Mouse (Mus musculus) liver, embryonic 16.5 days (tissue): ENCODE results near the gene Tuba1a. TPM values are rescaled to one million over a fixed set of nuclear protein-coding genes. Genes with fewer than 3 reads are reported as not detected.

ENCODE experiments used
- ATAC-seq: fragments of 200-750 bp; cut with Nextera tagmentation; 2 replicates; pipeline ENCODE4 v1.8.0; 2017; ENCODE audit warnings: low read depth, mild to moderate bottlenecking, moderate number of reproducible peaks, moderate library complexity
- H3K27ac ChIP-seq: fragments of 300-500 bp; sonication (generic); 2 replicates; pipeline ENCODE4 v1.5.1; 2014; ENCODE audit warnings: mild to moderate bottlenecking, low read length
- H3K27me3 ChIP-seq: fragments of 300-500 bp; sonication (generic); 2 replicates; pipeline ENCODE4 v1.6.1; 2014; ENCODE audit warnings: low read depth, low read length, mixed read lengths; ENCODE audit not compliant: control insufficient read depth, insufficient read depth
- H3K36me3 ChIP-seq: fragments of 300-500 bp; sonication (generic); 2 replicates; pipeline ENCODE4 v1.6.1; 2014; ENCODE audit warnings: mild to moderate bottlenecking; ENCODE audit not compliant: control insufficient read depth, insufficient read depth
- H3K4me1 ChIP-seq: fragments of 300-500 bp; sonication (generic); 2 replicates; pipeline ENCODE4 v1.6.1; 2014; ENCODE audit warnings: low read depth, low read length, mixed read lengths; ENCODE audit not compliant: control insufficient read depth
- H3K4me2 ChIP-seq: fragments of 300-500 bp; sonication (generic); 2 replicates; pipeline ENCODE4 v1.6.1; 2014; ENCODE audit warnings: low read depth, low read length, mixed read lengths
- H3K4me3 ChIP-seq: fragments of 300-500 bp; sonication (generic); 2 replicates; pipeline ENCODE4 v1.5.1; 2014; ENCODE audit warnings: low read depth, mild to moderate bottlenecking, low read length
- H3K9ac ChIP-seq: fragments of 300-500 bp; sonication (generic); 2 replicates; pipeline ENCODE4 v1.6.1; 2014; ENCODE audit warnings: low read depth, low read length
- H3K9me3 ChIP-seq: fragments of 300-500 bp; sonication (generic); replicated peaks from 2 replicates; pipeline ENCODE4 v1.6.1; 2016; ENCODE audit warnings: low read length; ENCODE audit not compliant: control insufficient read depth
- WGBS: fragments of 180-500 bp; shearing (Covaris S2); extraction: QIAGEN DNeasy Blood & Tissue Kit; methylation state at CpG from one replicate; pipeline ENCODE4 v1.1.7; 2014; ENCODE audit not compliant: insufficient replicate concordance; 5-methylcytosine and 5-hydroxymethylcytosine counted together
- polyA plus RNA-seq: library from polyadenylated mRNA; unstranded; fragments of >200 nt; fragmentation: Nextera tagmentation; extraction: Ambion mirVana; gene quantifications from 2 replicates; pipeline ENCODE4 v1.2.1, GENCODE M21; 2015

Gene Tuba1a
- polyA plus RNA-seq, 1 experiment from 2014 or later: 57.9 TPM

- H3K27ac ChIP-seq: peak overlapping the region; percentile 89
- H3K4me2 ChIP-seq: peak overlapping the region; percentile 73
- H3K9ac ChIP-seq: peak overlapping the region; percentile 69
- H3K36me3 ChIP-seq: no peaks in the 10 kb centered on the region
- ATAC-seq: peak; percentile 93
- H3K4me3 ChIP-seq: peak overlapping the region; percentile 61
- WGBS: 3% methylated on average over 35 of the region's 35 CpGs
- peaks cover 16% of the 10 kb centered on the region for H3K4me1 ChIP-seq
- no peaks in the 10 kb centered on the region for H3K9me3 ChIP-seq
- no peaks in the 10 kb centered on the region for H3K27me3 ChIP-seq
Observed at GRCm38 (mm10) chr15:98993093-98993793, 39.7 kb upstream of the Tuba1a start.

- Histone ChIP-seq H3K9me3 (no peaks in the 10 kb centered on the region), H3K4me2 (peak overlapping the region; percentile 73), H3K27me3 (no peaks in the 10 kb centered on the region), H3K4me3 (peak overlapping the region; percentile 61), H3K27ac (no peak overlapping the region), H3K4me1 (peaks cover 11% of the 10 kb centered on the region), H3K36me3 (no peaks in the 10 kb centered on the region), H3K9ac (peak overlapping the region; percentile 42; the same call in 1 of the 2 replicates)
- ATAC-seq: peak; percentile 19; the same call in 1 of the 2 replicates
- WGBS: 26% methylated on average over 17 of the region's 17 CpGs
Observed at GRCm38 (mm10) chr15:98992086-98992912, 38.8 kb upstream of the Tuba1a start.

- no peak for ATAC-seq
- 58% methylated on average over 9 of the region's 9 CpGs for WGBS
- Histone ChIP-seq H3K36me3 (no peaks in the 10 kb centered on the region), H3K9ac (no peak overlapping the region), H3K9me3 (no peaks in the 10 kb centered on the region), H3K27me3 (no peaks in the 10 kb centered on the region), H3K4me1 (peaks cover 11% of the 10 kb centered on the region), H3K4me3 (no peak overlapping the region), H3K27ac (no peak overlapping the region), H3K4me2 (no peak overlapping the region)
Observed at GRCm38 (mm10) chr15:98991540-98992050, 38.1 kb upstream of the Tuba1a start.

GRCm38 (mm10) chr15:98990669-98991539 lies 37.4 kb upstream of the Tuba1a start:
- 56% methylated on average over 15 of the region's 15 CpGs for WGBS
- Histone ChIP-seq H3K9ac (no peak overlapping the region), H3K4me1 (peaks cover 13% of the 10 kb centered on the region), H3K9me3 (no peaks in the 10 kb centered on the region), H3K27ac (no peak overlapping the region), H3K4me2 (no peak overlapping the region), H3K4me3 (no peak overlapping the region), H3K27me3 (no peaks in the 10 kb centered on the region), H3K36me3 (no peaks in the 10 kb centered on the region)
- ATAC-seq: no peak

- Histone ChIP-seq H3K4me1 (peaks cover 15% of the 10 kb centered on the region), H3K4me2 (no peak overlapping the region), H3K9me3 (no peaks in the 10 kb centered on the region), H3K27ac (no peak overlapping the region), H3K9ac (no peak overlapping the region), H3K4me3 (no peak overlapping the region), H3K27me3 (no peaks in the 10 kb centered on the region), H3K36me3 (no peaks in the 10 kb centered on the region)
- ATAC-seq: no peak
- 57% methylated on average over 12 of the region's 12 CpGs for WGBS
Observed at GRCm38 (mm10) chr15:98989701-98990430, 36.4 kb upstream of the Tuba1a start.

- Histone ChIP-seq H3K36me3 (no peaks in the 10 kb centered on the region), H3K9ac (no peak overlapping the region), H3K9me3 (no peaks in the 10 kb centered on the region), H3K4me2 (no peak overlapping the region), H3K27me3 (no peaks in the 10 kb centered on the region), H3K4me1 (peaks cover 20% of the 10 kb centered on the region), H3K27ac (no peak overlapping the region), H3K4me3 (no peak overlapping the region)
- WGBS: 73% methylated on average over 3 of the region's 3 CpGs
- no peak for ATAC-seq
Observed at GRCm38 (mm10) chr15:98988787-98989186, 35.3 kb upstream of the Tuba1a start.

- Histone ChIP-seq H3K4me1 (peaks cover 15% of the 10 kb centered on the region), H3K9me3 (no peaks in the 10 kb centered on the region), H3K27ac (no peak overlapping the region), H3K27me3 (no peaks in the 10 kb centered on the region), H3K4me3 (no peak overlapping the region), H3K9ac (no peak overlapping the region), H3K36me3 (no peaks in the 10 kb centered on the region), H3K4me2 (no peak overlapping the region)
- no peak for ATAC-seq
- 65% methylated on average over 8 of the region's 8 CpGs for WGBS
Observed at GRCm38 (mm10) chr15:98987661-98988181, 34.2 kb upstream of the Tuba1a start.

- H3K9ac ChIP-seq: no peak overlapping the region
- H3K27me3 ChIP-seq: no peaks in the 10 kb centered on the region
- no peaks in the 10 kb centered on the region for H3K9me3 ChIP-seq
- no peak overlapping the region for H3K27ac ChIP-seq
- no peak overlapping the region for H3K4me3 ChIP-seq
- 72% methylated on average over 7 of the region's 7 CpGs for WGBS
- H3K36me3 ChIP-seq: no peaks in the 10 kb centered on the region
- no peak overlapping the region for H3K4me2 ChIP-seq
- ATAC-seq: no peak
- H3K4me1 ChIP-seq: peaks cover 10% of the 10 kb centered on the region
Observed at GRCm38 (mm10) chr15:98987077-98987630, 33.7 kb upstream of the Tuba1a start.
